Mouse (Mus musculus) skeletal muscle tissue, postnatal 0 days (tissue): Measurements from ENCODE around the gene Fam240a. TPM values are rescaled to one million over a fixed set of nuclear protein-coding genes. Genes with fewer than 3 reads are reported as not detected.

Experiments used
- microRNA-seq, 2 experiments: library from miRNA; unstranded; fragments of <30 nt; microRNA quantifications; one replicate each; pipeline ENCODE4; 2016
- polyA plus RNA-seq: library from polyadenylated mRNA; unstranded; fragments of >200 nt; fragmentation: Nextera tagmentation; extraction: Ambion mirVana; gene quantifications from 2 replicates; pipeline ENCODE4 v1.2.1, GENCODE M21; 2015

The Fam240a gene
- 0.78 and 2.8 TPM in 2 replicates for polyA plus RNA-seq

GRCm38 (mm10) chr9:110916786-110917185, at the start of gene Fam240a:
Gene Fam240a (minus strand): TSS chr9:110916861.

DNA sequence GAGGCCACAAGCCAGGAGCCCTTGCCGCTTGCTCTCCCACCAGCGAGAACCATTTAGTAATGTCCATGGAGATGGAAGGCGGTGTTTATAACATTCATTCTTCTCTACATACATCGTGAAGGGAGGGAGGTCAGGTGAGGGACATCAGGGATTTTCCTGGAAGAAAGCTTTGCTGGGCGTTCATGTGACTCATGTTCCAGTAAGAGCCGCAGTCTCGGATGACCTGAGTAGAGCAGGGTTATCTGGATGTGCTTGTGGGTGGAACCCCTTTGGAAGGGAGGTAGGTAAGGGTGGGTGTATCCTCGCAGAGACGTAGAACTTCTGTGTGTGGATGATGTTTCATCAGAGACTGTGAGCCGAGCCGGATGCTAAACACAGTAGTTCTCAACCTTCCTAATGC, 34.7 kb upstream of the Fam240a start, which contains the start of gene Lrrc2:
Lrrc2 (plus strand) TSS at position 149 of the 400 bp plus-strand sequence.

DNA sequence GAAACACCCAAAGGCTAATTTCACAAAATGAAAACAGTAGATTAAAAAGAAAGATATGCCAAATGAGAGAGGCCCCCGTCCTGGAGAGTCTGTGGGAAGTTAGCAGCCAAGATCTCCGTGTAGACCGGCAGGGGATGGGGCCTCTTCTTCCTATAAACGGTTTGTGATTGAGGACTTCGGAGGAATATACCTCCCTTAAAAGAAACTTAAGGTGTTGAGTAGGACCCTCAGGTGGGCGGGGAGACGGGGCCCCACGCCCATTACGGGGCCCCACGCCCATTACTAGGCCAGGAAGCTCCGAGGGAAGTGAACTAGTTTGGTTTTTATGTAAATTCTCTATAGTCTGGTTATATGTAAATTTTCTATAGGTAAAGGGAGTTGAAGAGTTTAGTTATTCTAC, 29.3 kb upstream of the Fam240a start, which contains the start of gene Tdgf1:
Tdgf1 (minus strand) TSS at position 233 of the 400 bp plus-strand sequence.

GRCm38 (mm10) chr9:110879998-110880561, 36.6 kb downstream of the Fam240a start, which contains the start of gene Tmie:
Gene Tmie (minus strand): TSS chr9:110880113.

GRCm38 (mm10) chr9:110879191-110879920, 37.3 kb downstream of the Fam240a start, which contains the start of gene Als2cl:
Gene Als2cl (plus strand): TSS chr9:110879870.

Small RNA genes within 50 kb of the gene (microRNA-seq; reads per million reads assigned to microRNA genes)
- 0 reads per million in 2 experiments for gene Gm24269

Other genes with a start within 250 kb of the Fam240a start
- gene Myl3, start 175.0 kb downstream of the Fam240a start, polyA plus RNA-seq, result 239 and 303 TPM in 2 replicates
- 10.1 and 16.0 TPM in 2 replicates for gene Pth1r, start 169.7 kb downstream of the Fam240a start, polyA plus RNA-seq
- gene Prss42, start 118.7 kb downstream of the Fam240a start, polyA plus RNA-seq, result not detected in 2 replicates
- gene Prss44, start 102.9 kb downstream of the Fam240a start, polyA plus RNA-seq, result not detected in 2 replicates
- gene Prss43, start 90.2 kb downstream of the Fam240a start, polyA plus RNA-seq, result not detected in 2 replicates
- gene Prss45, start 82.3 kb downstream of the Fam240a start, polyA plus RNA-seq, result not detected in 2 replicates
- gene Prss46, start 72.4 kb downstream of the Fam240a start, polyA plus RNA-seq, result not detected in 2 replicates
- not detected in 2 replicates for gene Prss50, start 58.9 kb downstream of the Fam240a start, polyA plus RNA-seq
- 1.3 and 1.9 TPM in 2 replicates for gene Als2cl, start 37.0 kb downstream of the Fam240a start, polyA plus RNA-seq
- 0.29 and 0.50 TPM in 2 replicates for gene Tmie, start 36.7 kb downstream of the Fam240a start, polyA plus RNA-seq
- not detected in 2 replicates for gene Tdgf1, start 29.3 kb upstream of the Fam240a start, polyA plus RNA-seq
- gene Lrrc2, start 34.7 kb upstream of the Fam240a start, polyA plus RNA-seq, result 10.9 and 25.5 TPM in 2 replicates
- gene Rtp3, start 73.7 kb upstream of the Fam240a start, polyA plus RNA-seq, result 0.26 and 0.35 TPM in 2 replicates
- gene Ltf, start 102.4 kb upstream of the Fam240a start, polyA plus RNA-seq, result 0.45 and 2.0 TPM in 2 replicates
- gene Ccrl2, start 140.7 kb upstream of the Fam240a start, polyA plus RNA-seq, result 0.93 and 1.4 TPM in 2 replicates
- gene Lrrfip2, start 200.7 kb upstream of the Fam240a start, polyA plus RNA-seq, result 44.5 and 47.5 TPM in 2 replicates